Mouse (Mus musculus) heart, embryonic 10.5 days (tissue): Measurements from ENCODE around the gene Pigr. TPM values are rescaled to one million over a fixed set of nuclear protein-coding genes. Genes with fewer than 3 reads are reported as not detected.

Source experiments
- DNase-seq: peaks from one replicate; pipeline ENCODE4 v3.0.0-alpha.2; 2017; ENCODE audit warnings: low spot score
- H3K27ac ChIP-seq: fragments of 300-500 bp; sonication (generic); 2 replicates; pipeline ENCODE4 v1.5.1; 2016; ENCODE audit warnings: mild to moderate bottlenecking
- H3K27me3 ChIP-seq: fragments of 300-500 bp; sonication (generic); 2 replicates; pipeline ENCODE4 v1.6.1; 2016; ENCODE audit warnings: mild to moderate bottlenecking; ENCODE audit not compliant: poor library complexity, insufficient read depth, severe bottlenecking
- H3K36me3 ChIP-seq: fragments of 300-500 bp; sonication (generic); 2 replicates; pipeline ENCODE4 v1.6.1; 2016; ENCODE audit warnings: mild to moderate bottlenecking, moderate library complexity
- H3K4me1 ChIP-seq: fragments of 300-500 bp; sonication (generic); 2 replicates; pipeline ENCODE4 v1.6.1; 2016; ENCODE audit warnings: mild to moderate bottlenecking
- H3K4me3 ChIP-seq: fragments of 300-500 bp; sonication (generic); 2 replicates; pipeline ENCODE4 v1.5.1; 2016; ENCODE audit warnings: mild to moderate bottlenecking, moderate library complexity
- H3K9me3 ChIP-seq: fragments of 300-500 bp; sonication (generic); 2 replicates; pipeline ENCODE4 v1.6.1; 2016; ENCODE audit warnings: mild to moderate bottlenecking, moderate library complexity
- WGBS: fragments of 180-500 bp; shearing (Covaris S2); methylation state at CpG from one replicate; pipeline ENCODE4 v1.1.7; 2016; 5-methylcytosine and 5-hydroxymethylcytosine counted together
- polyA plus RNA-seq: library from polyadenylated mRNA; unstranded; fragments of >200 nt; fragmentation: Nextera tagmentation; extraction: Ambion mirVana; gene quantifications from 2 replicates; pipeline ENCODE4 v1.2.1, GENCODE M21; 2016

Pigr gene
- not detected in 2 replicates for polyA plus RNA-seq

- no peak within 1 kb of the TSS for H3K27ac ChIP-seq
- H3K27me3 ChIP-seq, result no peaks in the 10 kb centered on the region
- no peak within 1 kb of the TSS for H3K4me3 ChIP-seq
- H3K4me1 ChIP-seq, result peaks cover 20% of the 10 kb centered on the region
- no peaks in the 10 kb centered on the region for H3K9me3 ChIP-seq
- WGBS, result 87% methylated on average over 5 of the region's 5 CpGs
- no peak for DNase-seq
- no peaks in the 10 kb centered on the region for H3K36me3 ChIP-seq
Observed at GRCm38 (mm10) chr1:130826448-130826847, at the start of gene Pigr. Pigr (plus strand) TSS chr1:130826684.

GRCm38 (mm10) chr1:130779867-130780266 lies 46.6 kb upstream of the Pigr start:
- DNase-seq, result peak; percentile 38
- Histone ChIP-seq H3K4me1 (peaks cover 3% of the 10 kb centered on the region; the same call in 1 of the 2 replicates), H3K27me3 (peaks cover 2% of the 10 kb centered on the region; the same call in 1 of the 2 replicates), H3K27ac (no peak overlapping the region), H3K36me3 (no peaks in the 10 kb centered on the region), H3K9me3 (no peaks in the 10 kb centered on the region), H3K4me3 (no peak overlapping the region)
- 80% methylated on average over 3 of the region's 3 CpGs for WGBS

- peaks cover 6% of the 10 kb centered on the region; the same call in 1 of the 2 replicates for H3K27me3 ChIP-seq
- H3K9me3 ChIP-seq, result no peaks in the 10 kb centered on the region
- no peaks in the 10 kb centered on the region for H3K36me3 ChIP-seq
- no peak overlapping the region for H3K27ac ChIP-seq
- peak; percentile 73 for DNase-seq
- no peak overlapping the region for H3K4me3 ChIP-seq
- H3K4me1 ChIP-seq, result peaks cover 3% of the 10 kb centered on the region; the same call in 1 of the 2 replicates
- WGBS, result 29% methylated on average over 4 of the region's 4 CpGs
Observed at GRCm38 (mm10) chr1:130784054-130784453, 42.4 kb upstream of the Pigr start.

GRCm38 (mm10) chr1:130787001-130787400 lies 39.5 kb upstream of the Pigr start:
- peaks cover 7% of the 10 kb centered on the region; the same call in 1 of the 2 replicates for H3K4me1 ChIP-seq
- H3K9me3 ChIP-seq, result no peaks in the 10 kb centered on the region
- 37% methylated on average over 4 of the region's 4 CpGs for WGBS
- H3K36me3 ChIP-seq, result no peaks in the 10 kb centered on the region
- H3K4me3 ChIP-seq, result no peak overlapping the region
- no peak for DNase-seq
- no peak overlapping the region for H3K27ac ChIP-seq
- 0 out of 2 replicates have a peak, but pooled peaks cover 9% of the 10 kb centered on the region for H3K27me3 ChIP-seq

- DNase-seq, result no peak
- no peak overlapping the region for H3K4me3 ChIP-seq
- H3K27ac ChIP-seq, result no peak overlapping the region
- no peaks in the 10 kb centered on the region for H3K36me3 ChIP-seq
- no peaks in the 10 kb centered on the region for H3K9me3 ChIP-seq
- WGBS, result 51% methylated on average over 3 of the region's 3 CpGs
- 0 out of 2 replicates have a peak, but pooled peaks cover 8% of the 10 kb centered on the region for H3K27me3 ChIP-seq
- 0 out of 2 replicates have a peak, but pooled peaks cover 3% of the 10 kb centered on the region for H3K4me1 ChIP-seq
Observed at GRCm38 (mm10) chr1:130789512-130790451, 36.7 kb upstream of the Pigr start.

GRCm38 (mm10) chr1:130795331-130795730 lies 31.2 kb upstream of the Pigr start:
- no peaks in the 10 kb centered on the region for H3K9me3 ChIP-seq
- H3K27me3 ChIP-seq, result no peaks in the 10 kb centered on the region; the same call in 1 of the 2 replicates
- no peaks in the 10 kb centered on the region for H3K4me1 ChIP-seq
- H3K36me3 ChIP-seq, result no peaks in the 10 kb centered on the region
- peak; percentile 28 for DNase-seq
- no peak overlapping the region for H3K27ac ChIP-seq
- WGBS, result 77% methylated on average over 2 of the region's 2 CpGs
- no peak overlapping the region for H3K4me3 ChIP-seq

- no peak overlapping the region for H3K27ac ChIP-seq
- H3K36me3 ChIP-seq, result no peaks in the 10 kb centered on the region
- H3K9me3 ChIP-seq, result no peaks in the 10 kb centered on the region
- H3K27me3 ChIP-seq, result peaks cover 6% of the 10 kb centered on the region
- DNase-seq, result peak; percentile 68
- WGBS, result 72% methylated on average over 8 of the region's 8 CpGs
- H3K4me1 ChIP-seq, result peaks cover 2% of the 10 kb centered on the region
- H3K4me3 ChIP-seq, result no peak overlapping the region
Observed at GRCm38 (mm10) chr1:130796967-130797684, 29.4 kb upstream of the Pigr start.

GRCm38 (mm10) chr1:130798037-130798436 lies 28.4 kb upstream of the Pigr start:
- H3K4me3 ChIP-seq, result no peak overlapping the region
- H3K27me3 ChIP-seq, result peaks cover 6% of the 10 kb centered on the region
- no peaks in the 10 kb centered on the region for H3K9me3 ChIP-seq
- 56% methylated on average over 6 of the region's 6 CpGs for WGBS
- H3K27ac ChIP-seq, result no peak overlapping the region
- H3K4me1 ChIP-seq, result peaks cover 11% of the 10 kb centered on the region
- H3K36me3 ChIP-seq, result no peaks in the 10 kb centered on the region
- DNase-seq, result peak; percentile 33

- 73% methylated on average over 3 of the region's 3 CpGs for whole genome bisulfite sequencing
Observed at GRCm38 (mm10) chr1:130798551-130798950, 27.9 kb upstream of the Pigr start.

GRCm38 (mm10) chr1:130799399-130799798 lies 27.1 kb upstream of the Pigr start:
- H3K27ac ChIP-seq, result no peak overlapping the region
- DNase-seq, result peak; percentile 31
- 87% methylated on average over 2 of the region's 2 CpGs for whole genome bisulfite sequencing
- peaks cover 6% of the 10 kb centered on the region for H3K27me3 ChIP-seq
- peaks cover 24% of the 10 kb centered on the region for H3K4me1 ChIP-seq
- H3K9me3 ChIP-seq, result no peaks in the 10 kb centered on the region
- no peak overlapping the region for H3K4me3 ChIP-seq
- no peaks in the 10 kb centered on the region for H3K36me3 ChIP-seq

More at GRCm38 (mm10) chr1:130798551-130798950, 27.9 kb upstream of the Pigr start:
- H3K36me3 ChIP-seq, result no peaks in the 10 kb centered on the region
- H3K4me1 ChIP-seq, result peaks cover 16% of the 10 kb centered on the region
- no peak overlapping the region for H3K27ac ChIP-seq
- no peaks in the 10 kb centered on the region for H3K9me3 ChIP-seq
- DNase-seq, result no peak
- no peak overlapping the region for H3K4me3 ChIP-seq
- H3K27me3 ChIP-seq, result peaks cover 6% of the 10 kb centered on the region

- H3K36me3 ChIP-seq, result no peaks in the 10 kb centered on the region
- H3K4me3 ChIP-seq, result no peak within 1 kb of the TSS
- DNase-seq, result peak; percentile 67
- no peak within 1 kb of the TSS for H3K27ac ChIP-seq
- no peaks in the 10 kb centered on the region for H3K9me3 ChIP-seq
- peaks cover 6% of the 10 kb centered on the region for H3K27me3 ChIP-seq
- 81% methylated on average over 8 of the region's 8 CpGs for WGBS
- peaks cover 34% of the 10 kb centered on the region for H3K4me1 ChIP-seq
Observed at GRCm38 (mm10) chr1:130800602-130801001, 25.9 kb upstream of the Pigr start, which contains the start of gene Fcamr. Fcamr (plus strand) TSS chr1:130800902.

- Histone ChIP-seq H3K27me3 (peaks cover 6% of the 10 kb centered on the region), H3K27ac (no peak overlapping the region), H3K9me3 (no peaks in the 10 kb centered on the region), H3K36me3 (no peaks in the 10 kb centered on the region), H3K4me1 (peaks cover 34% of the 10 kb centered on the region), H3K4me3 (no peak overlapping the region)
- 72% methylated on average over 2 of the region's 2 CpGs for WGBS
- peak; percentile 64 for DNase-seq
Observed at GRCm38 (mm10) chr1:130801511-130801910, 25.0 kb upstream of the Pigr start.
